Mouse (Mus musculus) hindbrain, embryonic 12.5 days (tissue): ENCODE data around the gene Dhx57. TPM values are rescaled to one million over a fixed set of nuclear protein-coding genes. Genes with fewer than 3 reads are reported as not detected.
A peak's percentile ranks its signal among the peaks of the same experiment; 100 is the strongest.
"Not testable (repeated sequence)": the region's sequence is repeated elsewhere in the genome, so short reads cannot be mapped to it uniquely, and the experiment has no call there.

ENCODE experiments used
- ATAC-seq: fragments of 200-750 bp; cut with Nextera tagmentation; 2 replicates; pipeline ENCODE4 v1.8.0; 2017; ENCODE audit warnings: moderate TSS enrichment; ENCODE audit not compliant: low FRiP score
- H3K27ac ChIP-seq: fragments of 300-500 bp; sonication (generic); 2 replicates; pipeline ENCODE4 v1.5.1; 2016; ENCODE audit warnings: mild to moderate bottlenecking
- H3K27me3 ChIP-seq: fragments of 300-500 bp; sonication (generic); 2 replicates; pipeline ENCODE4 v1.6.1; 2016; ENCODE audit warnings: mild to moderate bottlenecking
- H3K36me3 ChIP-seq: fragments of 300-500 bp; sonication (generic); 2 replicates; pipeline ENCODE4 v1.6.1; 2016; ENCODE audit warnings: mild to moderate bottlenecking
- H3K4me1 ChIP-seq: fragments of 300-500 bp; sonication (generic); 2 replicates; pipeline ENCODE4 v1.6.1; 2016
- H3K4me2 ChIP-seq: fragments of 300-500 bp; sonication (generic); replicated peaks from 2 replicates; pipeline ENCODE4 v1.6.1; 2016; ENCODE audit warnings: mild to moderate bottlenecking
- H3K4me3 ChIP-seq: fragments of 300-500 bp; sonication (generic); 2 replicates; pipeline ENCODE4 v1.5.1; 2016; ENCODE audit warnings: mild to moderate bottlenecking
- H3K9ac ChIP-seq: fragments of 300-500 bp; sonication (generic); 2 replicates; pipeline ENCODE4 v1.6.1; 2016; ENCODE audit warnings: mild to moderate bottlenecking, moderate library complexity
- H3K9me3 ChIP-seq: fragments of 300-500 bp; sonication (generic); replicated peaks from 2 replicates; pipeline ENCODE4 v1.6.1; 2016; ENCODE audit warnings: mild to moderate bottlenecking
- WGBS: fragments of 180-500 bp; shearing (Covaris S2); methylation state at CpG from one replicate; pipeline ENCODE4 v1.1.7; 2016; 5-methylcytosine and 5-hydroxymethylcytosine counted together
- polyA plus RNA-seq: library from polyadenylated mRNA; unstranded; fragments of >200 nt; fragmentation: Nextera tagmentation; extraction: Ambion mirVana; gene quantifications from 2 replicates; pipeline ENCODE4 v1.2.1, GENCODE M21; 2016

The Dhx57 gene
- polyA plus RNA-seq, 1 experiment from 2014 or later: 42.7 TPM

DNA sequence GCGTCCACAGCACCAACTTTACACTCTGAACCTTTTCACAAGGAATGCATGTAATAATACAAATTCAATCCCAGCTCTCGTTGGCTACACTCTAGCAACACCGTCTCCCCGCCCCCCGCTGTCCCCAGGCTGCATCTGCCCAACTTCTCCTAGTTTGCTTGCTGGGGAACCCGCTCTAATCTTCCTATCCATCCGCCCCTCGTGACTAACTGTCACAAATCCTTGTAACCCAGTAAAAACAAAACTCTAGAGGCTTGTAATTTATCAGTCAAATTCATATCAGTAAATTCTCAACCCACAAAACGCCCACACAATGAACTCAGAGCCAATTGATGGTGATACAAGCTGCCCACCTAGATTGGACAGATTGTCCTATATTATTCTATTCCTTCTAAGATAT lies 69.1 kb downstream of the Dhx57 start:
- H3K4me3 ChIP-seq: no peak overlapping the region
- H3K9me3 ChIP-seq: no peaks in the 10 kb centered on the region
- H3K36me3 ChIP-seq: no peaks in the 10 kb centered on the region
- H3K4me1 ChIP-seq: peaks cover 5% of the 10 kb centered on the region
- no peaks in the 10 kb centered on the region for H3K27me3 ChIP-seq
- H3K9ac ChIP-seq: no peak overlapping the region
- H3K4me2 ChIP-seq: no peak overlapping the region
- no peak overlapping the region for H3K27ac ChIP-seq
- ATAC-seq: no peak
- WGBS: 74% methylated on average over 9 of the region's 9 CpGs

DNA sequence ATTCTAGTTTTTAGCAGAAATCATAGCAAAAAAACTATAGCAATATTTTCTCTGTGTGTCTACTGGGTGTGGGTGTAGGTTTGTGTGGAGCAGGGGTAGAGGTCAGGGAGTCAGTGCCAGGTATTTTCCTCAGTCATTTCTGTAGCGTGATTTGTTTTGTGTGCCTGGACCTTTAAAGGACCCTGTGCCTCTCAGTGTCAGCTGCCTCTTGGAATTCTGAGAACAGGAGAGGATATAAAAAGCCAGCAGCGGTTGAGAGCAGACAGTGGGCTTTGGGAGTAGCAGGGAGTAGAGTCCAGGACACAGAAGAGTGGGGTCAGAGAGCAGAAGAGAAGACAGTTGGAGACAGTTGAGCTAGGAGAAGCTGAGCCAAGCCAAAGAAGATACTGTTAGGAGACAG lies 70.1 kb downstream of the Dhx57 start:
- 66% methylated on average over 2 of the region's 2 CpGs for WGBS
- ATAC-seq: no peak
- Histone ChIP-seq H3K27ac (no peak overlapping the region), H3K27me3 (no peaks in the 10 kb centered on the region), H3K9me3 (no peaks in the 10 kb centered on the region), H3K4me2 (no peak overlapping the region), H3K36me3 (no peaks in the 10 kb centered on the region), H3K4me3 (no peak overlapping the region), H3K9ac (no peak overlapping the region), H3K4me1 (peaks cover 4% of the 10 kb centered on the region)

DNA sequence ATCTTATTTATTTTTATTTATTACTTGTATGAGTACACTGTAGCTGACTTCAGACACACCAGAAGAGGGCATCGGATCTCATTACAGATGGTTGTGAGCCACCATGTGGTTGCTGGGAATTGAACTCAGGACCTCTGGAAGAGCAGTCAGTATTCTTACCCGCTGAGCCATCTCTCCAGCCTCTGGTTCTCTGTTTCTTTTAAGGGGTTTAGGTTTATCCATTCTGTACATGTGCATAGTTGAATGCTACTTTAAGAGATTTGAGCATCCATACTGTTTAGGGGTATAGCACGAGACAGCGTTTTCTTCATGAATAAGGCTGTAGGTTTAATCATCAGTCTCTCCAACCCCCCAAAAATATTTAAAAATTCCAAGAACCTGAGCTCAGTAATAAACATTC lies 76.3 kb downstream of the Dhx57 start:
- H3K9ac ChIP-seq, H3K27ac ChIP-seq, H3K4me3 ChIP-seq, H3K36me3 ChIP-seq, H3K4me2 ChIP-seq, H3K27me3 ChIP-seq, H3K4me1 ChIP-seq, H3K9me3 ChIP-seq, ATAC-seq: not testable (repeated sequence)
- WGBS: 90% methylated on average over 4 of the region's 4 CpGs

DNA sequence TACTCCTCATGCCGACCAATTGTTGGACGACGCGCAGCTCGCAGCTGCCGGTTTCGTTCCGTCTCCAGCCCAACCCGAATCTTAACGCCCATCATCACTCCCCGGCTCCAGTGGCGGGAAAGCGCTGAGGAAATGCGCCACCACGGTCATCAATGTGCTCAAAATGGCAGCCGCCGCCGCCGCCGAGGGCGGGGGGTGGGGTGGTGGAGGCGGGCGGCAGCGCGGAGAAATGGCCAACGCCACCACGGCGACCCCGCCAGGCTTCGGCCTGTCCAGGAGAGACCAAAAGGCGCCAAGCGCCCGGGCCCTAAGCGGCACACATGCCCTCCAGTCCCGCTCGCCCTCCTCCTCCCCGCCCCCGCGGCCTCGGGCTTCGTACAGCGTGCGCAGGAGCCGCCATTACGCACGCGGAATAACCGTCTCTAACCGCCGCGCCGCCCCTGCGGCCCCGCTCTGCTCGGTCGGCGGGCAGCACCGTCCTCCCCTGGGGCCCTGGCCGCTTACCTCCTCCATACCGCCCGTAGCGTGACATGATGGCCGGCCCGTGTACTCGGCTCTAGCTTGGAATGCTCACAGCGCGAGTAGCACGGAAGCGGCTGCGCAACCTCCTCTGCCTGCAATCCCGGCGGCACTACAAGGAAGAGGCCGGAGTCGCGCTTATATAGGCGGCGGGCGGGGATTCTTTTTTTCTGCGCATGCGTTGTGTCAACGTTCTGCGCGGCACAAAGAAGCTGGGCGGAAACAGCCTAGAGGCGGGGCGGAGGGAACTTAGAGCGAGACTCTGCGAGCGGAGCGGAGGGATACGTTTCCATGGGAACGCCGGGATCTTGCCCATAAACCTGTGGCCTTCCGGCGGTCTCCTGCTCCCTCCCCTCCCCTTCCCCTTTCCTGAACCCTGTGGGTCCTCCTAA lies 83.3 kb downstream of the Dhx57 start, which contains the start of the genes Srsf7 and Ttc39d:
Srsf7 (minus strand) TSS at position 637 of the 911 bp plus-strand sequence.
Ttc39d (plus strand) TSS at position 790 of the 911 bp plus-strand sequence.
- Histone ChIP-seq H3K9me3 (no peaks in the 10 kb centered on the region), H3K27me3 (no peaks in the 10 kb centered on the region), H3K4me2 (peak within 1 kb of the TSS; percentile 87), H3K27ac (peak within 1 kb of the TSS; percentile 99), H3K9ac (peak within 1 kb of the TSS; percentile 97), H3K4me1 (peaks cover 11% of the 10 kb centered on the region; the same call in 1 of the 2 replicates), H3K4me3 (peak within 1 kb of the TSS; percentile 87), H3K36me3 (peaks cover 25% of the 10 kb centered on the region)
- WGBS: under 1% methylated on average over 84 of the region's 95 CpGs
- ATAC-seq: peak; percentile 93

DNA sequence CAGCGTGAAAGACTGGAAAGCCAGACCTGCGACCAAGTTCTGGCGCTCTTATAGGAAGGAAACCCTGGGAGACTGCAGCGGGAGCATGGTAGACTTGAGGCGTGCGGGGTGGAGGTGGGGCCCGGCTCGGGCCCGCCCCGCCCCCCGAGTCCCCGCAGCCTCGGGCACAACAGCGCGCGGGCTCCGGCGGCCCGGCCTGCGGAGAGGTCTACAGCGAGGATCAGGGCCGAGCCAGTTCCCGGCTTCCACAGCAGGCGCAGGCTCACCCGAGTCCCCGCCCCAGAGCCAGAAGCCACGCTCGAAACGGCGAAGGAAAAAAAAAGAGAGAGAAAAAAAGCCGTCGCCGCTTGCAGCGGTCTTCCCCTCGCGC lies 84.0 kb downstream of the Dhx57 start:
- under 1% methylated on average over 36 of the region's 36 CpGs for WGBS
- peak overlapping the region; percentile 99 for H3K27ac ChIP-seq
- H3K9ac ChIP-seq: peak overlapping the region; percentile 97
- peaks cover 31% of the 10 kb centered on the region for H3K36me3 ChIP-seq
- H3K4me2 ChIP-seq: peak overlapping the region; percentile 87
- H3K4me3 ChIP-seq: peak overlapping the region; percentile 87
- peaks cover 11% of the 10 kb centered on the region; the same call in 1 of the 2 replicates for H3K4me1 ChIP-seq
- no peaks in the 10 kb centered on the region for H3K9me3 ChIP-seq
- ATAC-seq: peak; percentile 73
- no peaks in the 10 kb centered on the region for H3K27me3 ChIP-seq

DNA sequence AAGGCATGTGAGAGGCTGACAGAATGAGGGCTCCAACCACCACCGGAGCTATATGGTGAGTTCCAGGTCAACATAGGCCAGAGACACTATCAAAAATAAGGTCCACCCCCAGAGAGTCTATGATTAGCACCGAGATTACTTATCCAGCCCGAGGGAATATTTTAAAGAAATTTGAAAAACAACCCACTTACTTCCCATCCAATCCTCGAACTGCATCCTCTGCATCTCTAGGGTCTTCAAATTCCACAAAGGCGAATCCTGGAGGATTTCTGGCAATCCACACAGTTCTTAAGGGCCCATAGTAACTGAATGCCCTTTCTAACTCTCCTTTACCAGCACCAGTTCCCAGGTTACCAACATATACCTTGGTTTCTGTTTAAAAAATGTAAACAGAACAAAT lies 84.6 kb downstream of the Dhx57 start:
- Histone ChIP-seq H3K4me3 (peak overlapping the region; percentile 87), H3K27me3 (no peaks in the 10 kb centered on the region)

DNA sequence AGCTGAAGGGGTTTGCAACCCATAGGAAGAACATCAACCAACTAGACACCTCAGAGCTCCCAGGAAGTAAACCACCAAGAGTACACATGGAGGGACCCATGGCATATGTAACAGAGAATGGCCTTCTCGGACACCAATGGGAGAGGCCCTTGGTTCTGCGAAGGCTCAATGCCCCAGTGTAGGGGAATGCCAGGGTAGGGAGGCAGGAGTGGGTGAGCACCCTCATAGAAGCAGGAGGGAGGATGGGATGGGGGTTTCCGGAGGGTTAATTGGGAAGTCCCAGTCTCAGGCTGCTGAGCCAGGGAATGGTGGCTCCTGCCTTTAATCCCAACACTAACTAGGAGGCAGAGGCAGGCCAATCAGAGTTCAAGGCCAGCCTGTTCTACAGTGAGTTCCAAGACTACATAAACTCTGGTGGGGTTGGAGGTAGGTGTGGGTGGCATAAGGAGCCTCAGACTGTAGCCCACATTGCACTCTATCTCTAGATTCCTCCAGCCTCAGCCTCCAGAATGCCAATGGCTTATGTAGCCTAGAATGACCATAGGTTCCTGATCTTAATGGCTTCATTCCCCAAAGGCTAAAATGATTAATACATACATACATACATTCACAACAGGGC lies 91.0 kb downstream of the Dhx57 start:
- Histone ChIP-seq H3K4me1 (0 out of 2 replicates have a peak, but pooled peaks cover 3% of the 10 kb centered on the region), H3K36me3 (peaks cover 69% of the 10 kb centered on the region), H3K27me3 (no peaks in the 10 kb centered on the region), H3K9ac (no peak overlapping the region), H3K4me2 (no peak overlapping the region), H3K4me3 (no peak overlapping the region), H3K27ac (no peak overlapping the region), H3K9me3 (no peaks in the 10 kb centered on the region)
- 94% methylated on average over 3 of the region's 3 CpGs for WGBS
- 0 out of 2 replicates have a peak, but pooled peaks have one; percentile 35 for ATAC-seq

More for the DNA sequence above, 84.6 kb downstream of the Dhx57 start:
- ATAC-seq: no peak
- H3K9ac ChIP-seq: peak overlapping the region; percentile 97
- peak overlapping the region; percentile 87 for H3K4me2 ChIP-seq
- WGBS: 33% methylated on average over 5 of the region's 5 CpGs
- H3K27ac ChIP-seq: 0 out of 2 replicates have a peak overlapping the region, but pooled peaks have one; percentile 99
- peaks cover 31% of the 10 kb centered on the region for H3K36me3 ChIP-seq
- H3K9me3 ChIP-seq: no peaks in the 10 kb centered on the region
- peaks cover 11% of the 10 kb centered on the region; the same call in 1 of the 2 replicates for H3K4me1 ChIP-seq

DNA sequence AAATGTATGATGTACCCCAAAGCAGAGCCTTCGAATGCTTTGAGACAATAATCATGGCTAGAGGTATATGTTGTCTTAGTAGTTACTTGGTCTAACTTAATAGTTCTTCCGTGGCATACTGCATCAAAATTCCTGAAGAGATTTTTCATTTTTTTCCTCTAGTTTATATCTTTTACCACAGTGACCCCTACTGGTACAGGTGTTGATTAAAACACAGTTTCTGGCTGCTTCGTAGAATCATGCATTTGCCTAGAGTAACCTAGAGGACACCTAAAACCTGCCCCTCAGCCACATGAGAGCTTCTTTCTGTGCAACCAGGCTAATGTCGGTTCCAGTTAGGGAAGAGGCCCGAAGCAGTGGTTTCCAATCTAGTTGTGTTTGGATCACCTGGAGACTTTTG lies 97.2 kb downstream of the Dhx57 start:
- 69% methylated on average over 5 of the region's 5 CpGs for WGBS
- H3K36me3 ChIP-seq: peaks cover 34% of the 10 kb centered on the region
- ATAC-seq: no peak
- H3K9me3 ChIP-seq: no peaks in the 10 kb centered on the region
- no peaks in the 10 kb centered on the region for H3K27me3 ChIP-seq
- H3K9ac ChIP-seq: no peak overlapping the region
- no peak overlapping the region for H3K4me2 ChIP-seq
- H3K4me1 ChIP-seq: no peaks in the 10 kb centered on the region
- no peak overlapping the region for H3K4me3 ChIP-seq
- no peak overlapping the region for H3K27ac ChIP-seq

Other genes with a start within 250 kb of the Dhx57 start
- gene Hnrnpll, start 228.1 kb downstream of the Dhx57 start, polyA plus RNA-seq: 112 and 116 TPM in 2 replicates
- gene Galm, start 163.0 kb downstream of the Dhx57 start, polyA plus RNA-seq: 8.5 and 9.1 TPM in 2 replicates
- 592 and 633 TPM in 2 replicates for gene Srsf7, start 83.2 kb downstream of the Dhx57 start, polyA plus RNA-seq
- gene Ttc39d, start 83.0 kb downstream of the Dhx57 start, polyA plus RNA-seq: 0.14 and 0.30 TPM in 2 replicates
- 23.2 and 25.6 TPM in 2 replicates for gene Gemin6, start 66.0 kb downstream of the Dhx57 start, polyA plus RNA-seq
- gene Morn2, start 273 bp downstream of the Dhx57 start, polyA plus RNA-seq: 32.3 and 32.4 TPM in 2 replicates
- 1.0 and 1.2 TPM in 2 replicates for gene Arhgef33, start 16.9 kb upstream of the Dhx57 start, polyA plus RNA-seq
- gene Gm10190, start 83.1 kb upstream of the Dhx57 start, polyA plus RNA-seq: 1.7 and 2.1 TPM in 2 replicates
- 9.7 and 10.2 TPM in 2 replicates for gene Sos1, start 190.0 kb upstream of the Dhx57 start, polyA plus RNA-seq